9 mouse cellular contexts compared by ENCODE assay signal in the genomic region with DNA sequence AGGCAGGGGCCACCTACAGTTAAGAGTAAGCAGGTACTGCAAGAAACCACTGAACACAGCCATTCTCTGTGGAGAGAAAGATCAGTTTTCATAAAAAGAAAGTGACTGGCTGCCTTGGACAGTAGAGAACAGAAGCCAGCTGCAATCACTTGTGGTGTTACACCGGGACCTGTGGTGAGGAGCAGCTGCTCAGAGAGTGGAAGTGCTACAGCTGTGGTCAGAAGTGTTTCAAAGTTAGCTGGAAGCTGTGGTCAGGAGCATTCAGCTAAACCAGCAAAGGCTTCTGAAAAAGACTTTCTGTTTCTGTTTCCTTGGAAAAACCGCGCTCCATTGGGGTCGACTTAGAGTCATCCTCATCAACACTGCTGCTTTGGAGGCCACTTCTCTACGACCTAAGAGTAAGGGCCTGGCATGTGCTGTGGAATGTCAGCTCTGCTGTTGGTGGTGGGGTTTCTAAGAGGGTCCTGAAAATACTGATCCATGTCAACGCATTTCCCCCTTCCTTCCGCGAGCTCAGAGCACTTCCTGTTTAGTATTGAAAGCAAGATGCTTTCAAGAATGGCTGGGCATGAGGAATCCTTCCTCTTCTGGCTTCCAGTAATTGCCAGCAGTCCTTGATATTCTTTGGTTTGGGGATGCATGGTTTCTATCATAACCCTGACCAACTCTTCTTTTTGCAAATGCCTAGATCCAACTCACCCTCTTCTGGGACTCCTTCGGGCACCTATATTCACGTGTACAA.
DNase-seq lines count a peak whose midpoint lies in the region; ATAC-seq and TF ChIP-seq lines count a peak whose summit lies in the region.
"Had no signal": no experiment of that assay in that cellular context is flagged by ENCODE, and none has a peak within 500 bp of the region (broad histone marks: within the 10 kb centered on the region; RNA-seq: fewer than 3 reads in every experiment).

No protein-coding gene starts in this region.

- H3K9me3 ChIP-seq in intestine, embryonic 14.5 days (ENCODE audit: control insufficient read depth, low read length), result no peaks in the 10 kb centered on the region
- no peaks in the 10 kb centered on the region for H3K9me3 ChIP-seq in forebrain, embryonic 13.5 days (replicated peaks)
- H3K9me3 ChIP-seq in neural tube, embryonic 15.5 days (replicated peaks), result no peaks in the 10 kb centered on the region

- no peak overlapping the region for H3K9ac ChIP-seq in intestine, embryonic 14.5 days (ENCODE audit: low read length)
- H3K9ac ChIP-seq in forebrain, embryonic 13.5 days, result no peak overlapping the region
- H3K9ac ChIP-seq in neural tube, embryonic 15.5 days (replicated peaks), result no peak overlapping the region

- WGBS in intestine, embryonic 14.5 days, result 73% methylated on average over 10 of the region's 10 CpGs
- WGBS in forebrain, embryonic 13.5 days, result 90% methylated on average over 10 of the region's 10 CpGs
- 84% methylated on average over 10 of the region's 10 CpGs for WGBS in neural tube, embryonic 15.5 days

- H3K27ac ChIP-seq in intestine, embryonic 14.5 days (ENCODE audit: low read depth), result 0 out of 2 replicates have a peak overlapping the region, but pooled peaks have one; percentile 22
- no peak overlapping the region for H3K27ac ChIP-seq in forebrain, embryonic 13.5 days
- H3K27ac ChIP-seq in neural tube, embryonic 15.5 days (replicated peaks), result no peak overlapping the region

- H3K36me3 ChIP-seq in C2C12 (ENCODE audit: control insufficient read depth, insufficient read depth), result no peaks in the 10 kb centered on the region
- no peaks in the 10 kb centered on the region for H3K36me3 ChIP-seq in intestine, embryonic 14.5 days (ENCODE audit: control insufficient read depth, insufficient read depth, low read length)
- no peaks in the 10 kb centered on the region for H3K36me3 ChIP-seq in myocyte (ENCODE audit: control insufficient read depth, insufficient read depth)
- H3K36me3 ChIP-seq in forebrain, embryonic 13.5 days (ENCODE audit: poor library complexity, severe bottlenecking), result no peaks in the 10 kb centered on the region
- no peaks in the 10 kb centered on the region for H3K36me3 ChIP-seq in neural tube, embryonic 15.5 days

- H3K4me3 ChIP-seq in C2C12 (ENCODE audit: insufficient read depth, poor library complexity, severe bottlenecking), result no peak overlapping the region
- H3K4me3 ChIP-seq in intestine, embryonic 14.5 days (ENCODE audit: low read depth, low read length), result no peak overlapping the region
- no peak overlapping the region for H3K4me3 ChIP-seq in myocyte
- no peak overlapping the region for H3K4me3 ChIP-seq in forebrain, embryonic 13.5 days
- H3K4me3 ChIP-seq in neural tube, embryonic 15.5 days (replicated peaks), result no peak overlapping the region

- H3K27me3 ChIP-seq in C2C12 (ENCODE audit: control insufficient read depth, insufficient read depth, insufficient read length) (no peaks in the 10 kb centered on the region), myocyte (ENCODE audit: control insufficient read depth, insufficient read depth, insufficient read length) (no peaks in the 10 kb centered on the region)
- H3K27me3 ChIP-seq in intestine, embryonic 14.5 days (replicated peaks; ENCODE audit: control insufficient read depth, insufficient read depth, low read length), result no peaks in the 10 kb centered on the region
- no peaks in the 10 kb centered on the region for H3K27me3 ChIP-seq in forebrain, embryonic 13.5 days
- no peaks in the 10 kb centered on the region for H3K27me3 ChIP-seq in neural tube, embryonic 15.5 days (replicated peaks)

- TF ChIP-seq POLR2A in myocyte (IDR thresholded peaks at IDR 0.05; ENCODE audit: insufficient read length, low read depth), result no peak

- peak; percentile 98 for DNase-seq in heart, adult 11 months
- DNase-seq in heart, postnatal 4 days, result no peak
- DNase-seq in intestine, embryonic 14.5 days (ENCODE audit: low spot score), result no peak
- DNase-seq in adrenal gland, adult 8-10 months, result no peak
- DNase-seq: right cerebral cortex, adult 18-20 months had no signal

- no peak for ATAC-seq in intestine, embryonic 14.5 days (replicated peaks; ENCODE audit: low FRiP score, low TSS enrichment, low read depth)
- ATAC-seq in forebrain, embryonic 13.5 days, result no peak
- ATAC-seq in neural tube, embryonic 15.5 days (ENCODE audit: low FRiP score), result no peak

- H3ac ChIP-seq in C2C12 (ENCODE audit: control insufficient read depth, insufficient read length, low read depth) (no peak overlapping the region), myocyte (ENCODE audit: control insufficient read depth, insufficient read length) (no peak overlapping the region)

- H3K79me3 ChIP-seq in C2C12 (ENCODE audit: low read depth), result no peaks in the 10 kb centered on the region

- TF ChIP-seq CTCF in C2C12 (IDR thresholded peaks at IDR 0.05; ENCODE audit: control insufficient read depth, insufficient read depth, insufficient read length), result no peak

- no peak overlapping the region for H3K4me2 ChIP-seq in intestine, embryonic 14.5 days (ENCODE audit: low read length)
- peak overlapping the region; percentile 69 for H3K4me2 ChIP-seq in myocyte (ENCODE audit: low read depth)
- H3K4me2 ChIP-seq in forebrain, embryonic 13.5 days, result no peak overlapping the region
- H3K4me2 ChIP-seq in neural tube, embryonic 15.5 days, result no peak overlapping the region

- H3K79me2 ChIP-seq in C2C12 (ENCODE audit: control insufficient read depth, insufficient read depth), result no peaks in the 10 kb centered on the region
- H3K79me2 ChIP-seq in myocyte (ENCODE audit: control insufficient read depth, insufficient read depth), result no peaks in the 10 kb centered on the region

- no peaks in the 10 kb centered on the region for H3K4me1 ChIP-seq in intestine, embryonic 14.5 days (replicated peaks; ENCODE audit: control insufficient read depth, insufficient read depth, low read length)
- H3K4me1 ChIP-seq in forebrain, embryonic 13.5 days, result no peaks in the 10 kb centered on the region
- H3K4me1 ChIP-seq in neural tube, embryonic 15.5 days, result no peaks in the 10 kb centered on the region

TF ChIP-seq in C2C12, 6 proteins besides CTCF, POLR2A, EP300 and RAD21:
- TF ChIP-seq MYOD1 (IDR thresholded peaks at IDR 0.05; ENCODE audit: control insufficient read depth, insufficient read length, low read depth), result peak; percentile 97
- no peak for TF ChIP-seq CEBPB (IDR thresholded peaks at IDR 0.05; ENCODE audit: low read depth)
TF ChIP-seq in C2C12: peak in this region for 1.

TF ChIP-seq in myocyte, 11 proteins besides CTCF, POLR2A, EP300 and RAD21:
- TF ChIP-seq USF1 (IDR thresholded peaks at IDR 0.05; ENCODE audit: low read depth) (no peak), CEBPB (IDR thresholded peaks at IDR 0.05; ENCODE audit: insufficient read depth, poor library complexity, severe bottlenecking) (0 out of 2 replicates have a peak, but pooled peaks have one; percentile 9), MAX (IDR thresholded peaks at IDR 0.05; ENCODE audit: low read depth) (no peak), TCF12 (IDR thresholded peaks at IDR 0.05; ENCODE audit: insufficient read depth, poor library complexity, severe bottlenecking) (peak; percentile 91), MYOG (IDR thresholded peaks at IDR 0.05; ENCODE audit: control insufficient read depth in 1 of 3, insufficient read depth in 1 of 3, insufficient read length in 2 of 3, low read depth in 2 of 3) (peak; percentile 71 to 95 (median 77)), SRF (IDR thresholded peaks at IDR 0.05; ENCODE audit: control insufficient read depth, insufficient read length, low read depth) (no peak), REST (IDR thresholded peaks at IDR 0.05; ENCODE audit: insufficient read depth, insufficient read length) (no peak), MYOD1 (IDR thresholded peaks at IDR 0.05; ENCODE audit: control insufficient read depth in 1 of 3, insufficient read length in 2 of 3, low read depth in 2 of 3) (peak; percentile 68 to 95 (median 95)), TCF3 (IDR thresholded peaks at IDR 0.05; ENCODE audit: insufficient read length, low read depth) (peak; percentile 90)
